ENCODE assay signal across 23 mouse cellular contexts in the genomic region with DNA sequence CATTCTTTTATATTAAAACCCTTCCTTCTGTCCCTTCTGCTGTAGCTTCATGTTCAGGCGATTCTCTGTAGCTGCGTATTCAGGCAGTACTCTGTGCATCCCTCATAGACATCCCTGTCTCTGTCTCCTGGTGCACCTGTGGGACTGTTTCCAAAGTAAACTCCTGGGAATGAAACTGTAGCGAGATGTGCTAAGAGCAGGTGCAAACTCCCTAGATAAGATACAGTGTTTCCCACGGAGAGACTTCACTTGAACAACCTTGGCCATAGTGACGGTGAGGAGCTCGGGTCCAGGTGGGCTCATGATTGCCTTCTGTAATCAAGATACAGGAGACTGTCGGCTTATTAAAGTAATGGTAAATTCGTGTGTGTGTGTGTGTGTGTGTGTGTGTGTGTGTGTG. TPM values are rescaled to one million over a fixed set of nuclear protein-coding genes. Genes with fewer than 3 reads are reported as not detected.
"Had no signal": no experiment of that assay in that cellular context is flagged by ENCODE, and none has a peak within 500 bp of the region (broad histone marks: within the 10 kb centered on the region; RNA-seq: fewer than 3 reads in every experiment).

No protein-coding gene starts in this region.

- DNase-seq: lung, adult 18-20 months; lung, embryonic 14.5 days; lung, postnatal 10 days; lung, postnatal 4 days; midbrain, embryonic 14.5 days; retina, postnatal 1 day; right cerebral cortex, adult 18-20 months; right cerebral cortex, postnatal 14 days; thymus, adult 2 months; thymus, postnatal 25 days; thymus, postnatal 4 days had no signal

- H3K4me3 ChIP-seq: midbrain, embryonic 10.5 days; midbrain, embryonic 12.5 days; myocyte; neural tube, embryonic 12.5 days; neural tube, embryonic 15.5 days; stomach, embryonic 15.5 days had no signal

- H3K27ac ChIP-seq: liver, embryonic 14.5 days; midbrain, embryonic 10.5 days; midbrain, embryonic 12.5 days; neural tube, embryonic 12.5 days; neural tube, embryonic 15.5 days; stomach, embryonic 15.5 days; stomach, postnatal 0 days had no signal

- H3K27me3 ChIP-seq: neural tube, embryonic 12.5 days; neural tube, embryonic 15.5 days; stomach, embryonic 15.5 days had no signal

- H3K4me2 ChIP-seq: lung, embryonic 14.5 days; midbrain, embryonic 12.5 days; neural tube, embryonic 12.5 days; neural tube, embryonic 15.5 days; stomach, embryonic 15.5 days had no signal

- ATAC-seq: midbrain, embryonic 16.5 days had no signal

- H3K9ac ChIP-seq: liver, embryonic 14.5 days; lung, embryonic 14.5 days; midbrain, embryonic 12.5 days; neural tube, embryonic 12.5 days; neural tube, embryonic 15.5 days; stomach, embryonic 15.5 days had no signal

- H3K36me3 ChIP-seq: midbrain, embryonic 10.5 days; midbrain, embryonic 12.5 days; neural tube, embryonic 12.5 days; neural tube, embryonic 15.5 days; stomach, embryonic 15.5 days had no signal

- H3K9me3 ChIP-seq: midbrain, embryonic 10.5 days; midbrain, embryonic 12.5 days; neural tube, embryonic 12.5 days; neural tube, embryonic 15.5 days; stomach, embryonic 15.5 days had no signal

RNA-seq across cellular contexts. Expression of a gene that starts 41.5 kb away (rescaled TPM):
- polyA plus RNA-seq: liver, embryonic 14.5 days; liver, embryonic 16.5 days; lung, embryonic 14.5 days; midbrain, embryonic 10.5 days; midbrain, embryonic 12.5 days; midbrain, embryonic 14.5 days; midbrain, embryonic 16.5 days; myocyte; neural tube, embryonic 12.5 days; neural tube, embryonic 15.5 days; spleen, adult 2 months; stomach, embryonic 15.5 days; stomach, postnatal 0 days; testis, adult 2 months; thymus, adult 2 months had no signal
